Mouse (Mus musculus) erythroblast, adult 5-6 weeks (primary cell): ENCODE measurements around the gene Hdac7. TPM values are rescaled to one million over a fixed set of nuclear protein-coding genes. Genes with fewer than 3 reads are reported as not detected.

Experiments
- ATAC-seq: replicated peaks from 2 replicates; pipeline ENCODE4 v1.8.0; 2016; ENCODE audit warnings: moderate number of reproducible peaks, mild to moderate bottlenecking, moderate TSS enrichment, inconsistent platforms; ENCODE audit not compliant: poor library complexity, low FRiP score, severe bottlenecking
- total RNA-seq, 2 experiments: library from RNA; stranded (forward) in 1 of 2; stranded (reverse) in 1 of 2; fragments of 150-400 nt in 1 of 2; fragments of 200-764, 138-1000 nt in 1 of 2; gene quantifications; 2 replicates each; pipeline versions ENCODE4 v1.2.3 to v1.2.4; 2015 to 2017; ENCODE audit warnings: low replicate concordance in 2 of 2

Hdac7 gene
- total RNA-seq, 2 experiments from 2014 or later, result 3.5 to 3.8 TPM

DNA sequence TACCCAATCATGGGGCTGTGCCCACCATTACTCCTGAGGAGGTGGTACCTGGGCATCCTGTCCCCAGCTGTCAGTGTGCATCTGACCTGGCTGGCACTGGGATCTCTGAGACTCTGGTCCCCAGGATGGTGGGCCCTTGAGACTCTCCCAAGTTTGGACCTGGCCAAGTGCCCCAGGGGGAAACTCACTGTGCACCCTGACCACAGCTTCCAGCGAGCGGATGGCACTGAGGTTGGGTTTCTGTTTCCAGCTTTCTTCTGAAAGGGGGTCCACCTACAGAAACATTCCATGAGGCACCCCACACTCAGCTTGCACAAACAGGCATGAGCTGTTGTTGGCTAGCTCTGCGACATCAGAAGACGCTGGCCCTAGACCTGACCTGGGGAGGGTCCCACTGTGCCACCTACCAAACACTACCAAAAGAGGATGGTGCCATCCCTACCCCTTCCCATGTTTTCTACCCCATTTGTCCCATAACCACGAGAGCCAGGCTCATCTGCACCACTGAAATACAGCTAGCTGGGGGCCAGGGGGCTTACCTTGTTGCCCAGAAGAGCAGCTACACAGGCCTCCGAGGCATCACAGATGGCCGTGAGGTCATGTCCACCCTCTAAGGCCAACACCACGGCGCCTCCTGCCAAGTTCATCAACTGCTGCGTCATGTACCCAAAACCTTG, 48.6 kb downstream of the Hdac7 start:
- ATAC-seq, result no peak

DNA sequence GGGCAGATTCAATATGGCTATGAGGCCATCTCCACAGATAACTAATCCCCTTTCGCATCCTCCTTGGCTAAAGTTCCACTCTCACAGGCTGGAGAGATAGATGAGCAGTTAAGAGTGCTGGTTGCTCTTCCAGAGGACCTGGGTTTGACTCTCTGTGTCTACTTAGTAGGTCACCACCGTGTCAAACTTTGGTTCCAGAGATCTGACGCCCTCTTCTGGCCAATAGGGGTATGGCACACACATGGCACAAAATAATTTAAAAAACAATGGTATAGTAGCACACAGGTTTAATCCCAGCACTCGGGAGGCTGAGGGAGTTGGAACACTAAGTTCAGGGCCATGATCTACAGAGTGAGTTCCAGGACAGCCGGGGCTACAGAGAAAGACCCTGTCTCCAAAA, 50.0 kb downstream of the Hdac7 start:
- ATAC-seq, result no peak

- ATAC-seq, result no peak
Observed at GRCm38 (mm10) chr15:97793386-97794153, 50.7 kb downstream of the Hdac7 start.

GRCm38 (mm10) chr15:97791126-97791700, 53.1 kb downstream of the Hdac7 start:
- ATAC-seq, result no peak

DNA sequence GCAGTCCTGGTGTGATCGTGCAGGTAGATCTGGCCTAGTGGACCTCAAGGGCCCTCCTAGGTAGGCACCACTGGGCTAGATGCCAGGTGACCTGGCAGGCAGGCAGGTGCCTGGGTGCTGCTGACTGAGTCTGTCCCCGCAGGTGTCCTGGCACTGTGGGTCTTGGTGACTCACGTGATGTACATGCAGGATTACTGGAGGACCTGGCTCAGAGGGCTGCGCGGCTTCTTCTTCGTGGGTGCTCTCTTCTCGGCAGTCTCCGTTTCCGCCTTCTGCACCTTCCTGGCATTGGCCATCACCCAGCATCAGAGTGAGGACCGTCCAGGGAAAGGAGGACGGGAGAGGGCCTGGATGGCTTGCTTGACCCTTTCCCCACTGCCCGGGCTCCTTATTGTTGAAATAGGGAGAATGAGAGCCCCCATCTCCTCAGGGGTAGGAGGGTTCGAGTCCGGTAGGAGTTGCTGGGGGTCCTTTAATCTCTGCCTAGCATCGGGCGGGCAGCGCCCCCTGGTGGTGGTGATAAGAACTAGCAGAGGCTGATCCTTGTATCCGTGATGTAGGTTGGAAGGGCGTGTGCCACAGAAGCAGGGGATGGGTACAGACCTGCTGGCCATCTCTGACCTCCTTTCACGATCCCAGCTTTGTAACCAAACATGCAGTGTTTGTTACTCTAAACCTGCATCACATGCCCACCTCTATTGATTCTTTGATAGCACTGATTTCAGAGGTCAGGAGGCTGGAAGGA, 54.4 kb downstream of the Hdac7 start:
- ATAC-seq, result peak; percentile 28; the same call in 1 of the 2 replicates

- no peak for ATAC-seq
Observed at GRCm38 (mm10) chr15:97788821-97789220, 55.5 kb downstream of the Hdac7 start.

DNA sequence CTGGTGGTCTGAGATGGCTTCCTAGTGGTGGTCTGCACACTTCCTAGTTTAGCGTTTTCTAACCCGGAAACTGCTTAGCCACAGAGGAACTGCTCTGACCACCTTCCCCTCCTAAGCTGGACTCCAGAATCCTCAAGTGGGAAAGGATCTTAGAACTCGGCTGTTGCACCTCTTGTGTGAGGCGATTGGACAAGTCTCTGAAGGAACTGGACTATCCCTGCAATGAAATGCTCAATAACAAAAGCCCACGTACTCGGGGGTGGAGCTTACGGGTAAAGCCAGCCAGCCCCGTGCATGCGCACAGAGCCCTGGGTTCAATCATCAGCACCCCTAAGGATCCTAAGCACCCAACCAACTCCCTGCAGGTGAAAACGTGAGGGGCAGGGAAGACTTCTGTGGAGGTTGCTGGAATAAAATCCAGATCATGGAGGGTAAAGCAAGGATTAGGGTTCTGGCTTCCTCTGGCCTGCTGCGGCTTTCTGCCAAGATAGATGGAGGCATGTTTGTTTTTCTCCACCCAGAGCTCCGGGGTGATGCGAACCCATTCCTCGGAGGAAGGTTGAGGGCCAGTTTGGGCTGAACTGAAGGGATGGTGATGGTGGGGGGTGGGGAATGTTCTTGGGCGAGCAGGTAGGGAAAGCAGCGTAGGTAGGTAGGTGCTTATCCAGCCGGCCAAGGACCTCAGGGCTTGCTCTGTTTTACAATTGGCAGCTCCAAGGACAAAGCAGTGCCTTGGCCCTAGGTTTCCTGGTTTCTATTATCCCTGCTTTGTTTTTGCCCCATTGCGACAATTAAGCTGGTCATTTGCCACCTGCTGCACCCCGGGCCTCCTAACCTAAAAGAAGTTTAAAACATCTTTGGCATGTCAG, 56.3 kb downstream of the Hdac7 start:
- no peak for ATAC-seq

- ATAC-seq, result no peak
Observed at GRCm38 (mm10) chr15:97787148-97787798, 57.0 kb downstream of the Hdac7 start.

DNA sequence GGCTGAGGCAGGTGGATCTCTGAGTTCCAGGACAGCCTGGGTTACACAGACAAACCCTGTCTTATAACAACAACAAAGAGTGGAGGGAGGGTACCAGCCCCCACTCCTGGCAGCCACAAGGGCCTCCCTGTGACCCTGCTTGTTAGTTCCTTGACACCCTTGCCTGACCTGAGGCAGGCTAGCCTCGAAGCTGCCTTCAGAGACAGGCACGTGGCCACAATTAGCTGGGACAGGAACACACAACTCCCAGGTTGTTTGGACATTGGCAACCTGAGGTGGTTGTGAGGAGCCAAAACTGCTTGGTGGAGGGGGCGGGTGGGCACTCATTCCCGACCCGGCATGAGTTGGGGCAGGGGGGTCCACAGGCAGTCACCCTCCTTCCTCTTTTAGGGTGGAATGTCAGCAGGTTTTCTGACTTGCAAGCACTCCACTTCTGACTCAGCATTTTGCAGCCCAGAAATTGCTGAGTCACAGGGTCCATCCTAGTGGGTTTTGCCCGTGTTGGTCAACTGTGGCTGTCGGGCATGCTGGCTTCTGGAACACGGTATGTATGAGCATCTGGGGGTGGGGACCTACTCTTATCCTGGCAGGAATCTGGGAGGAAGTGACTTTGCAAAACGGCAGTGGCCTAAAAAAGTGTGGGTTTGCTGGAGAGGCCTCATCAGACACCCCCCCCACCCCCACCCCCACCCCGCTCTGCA, 57.7 kb downstream of the Hdac7 start:
- peak; percentile 21 for ATAC-seq

GRCm38 (mm10) chr15:97785731-97786411, 58.4 kb downstream of the Hdac7 start:
- ATAC-seq, result peak; percentile 70

DNA sequence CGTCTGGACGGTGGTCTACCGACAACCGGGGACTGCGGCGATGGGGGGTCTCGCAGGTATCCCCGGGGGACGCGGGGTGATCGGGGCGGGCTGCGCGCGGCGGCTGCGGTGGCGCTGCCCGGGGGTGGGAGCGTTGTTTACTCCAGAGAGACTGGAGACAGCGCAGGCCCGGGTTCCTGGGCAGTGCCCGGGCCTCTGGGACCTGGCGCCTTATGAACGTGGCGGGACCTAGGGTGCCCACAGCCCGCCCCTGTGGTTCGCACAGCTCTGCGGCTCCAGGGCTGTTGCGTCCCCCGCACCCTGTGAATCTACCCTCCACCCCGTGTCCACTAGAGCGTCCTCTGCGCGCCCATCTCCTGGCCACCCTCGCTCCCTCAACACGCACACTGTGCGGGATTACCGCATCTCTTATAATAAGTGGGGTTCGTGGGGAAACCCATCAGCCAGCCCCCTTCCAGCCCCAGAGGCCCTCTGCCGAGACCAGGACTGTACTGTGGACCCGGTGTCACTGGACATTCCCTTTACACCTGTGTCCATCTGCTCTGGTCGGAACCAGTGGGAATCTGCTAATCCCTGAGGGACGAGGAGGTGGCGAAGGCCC, 59.6 kb downstream of the Hdac7 start:
- ATAC-seq, result peak; percentile 16

GRCm38 (mm10) chr15:97784092-97784559, 60.2 kb downstream of the Hdac7 start:
- ATAC-seq, result peak; percentile 70

DNA sequence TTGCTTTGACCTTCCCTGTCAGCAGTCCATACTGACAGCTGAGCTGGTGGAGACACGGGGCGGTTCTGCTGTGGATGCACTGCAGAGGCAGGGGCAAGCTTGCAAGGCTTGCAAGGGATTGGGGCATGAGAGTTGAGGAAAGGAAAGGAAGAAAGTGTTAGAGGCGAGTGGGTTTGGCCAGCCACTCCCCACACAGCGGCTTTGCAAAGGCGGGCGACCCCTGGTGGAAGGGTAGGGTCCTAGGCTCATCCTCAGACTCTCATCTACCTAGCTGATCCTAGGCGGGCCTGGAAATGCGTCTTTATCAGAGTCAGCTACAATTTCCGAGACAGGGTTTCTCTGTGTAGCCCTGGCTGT, 61.6 kb downstream of the Hdac7 start:
- ATAC-seq, result no peak

- no peak for ATAC-seq
Observed at GRCm38 (mm10) chr15:97781961-97782748, 62.1 kb downstream of the Hdac7 start.

DNA sequence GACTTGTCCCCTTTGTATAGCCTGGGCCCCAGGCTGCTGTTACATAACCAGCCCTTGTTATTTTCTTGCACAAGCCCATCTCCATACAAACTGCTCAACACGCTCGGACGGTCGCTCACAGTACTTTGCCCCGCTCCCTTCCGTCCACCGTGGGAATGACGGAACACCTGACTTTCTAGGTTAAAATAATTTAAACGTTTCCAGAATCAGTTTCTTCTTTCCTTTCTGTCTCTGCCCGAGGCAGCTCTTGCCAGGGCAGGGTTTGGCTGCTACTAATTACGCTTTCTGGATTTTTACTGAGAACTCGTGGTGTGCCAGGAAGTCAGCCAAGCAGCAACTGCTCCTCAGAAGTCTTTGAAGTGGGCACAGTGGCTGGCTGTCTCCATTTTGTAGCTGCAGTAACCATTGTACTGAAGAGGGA, 63.7 kb downstream of the Hdac7 start:
- no peak for ATAC-seq

DNA sequence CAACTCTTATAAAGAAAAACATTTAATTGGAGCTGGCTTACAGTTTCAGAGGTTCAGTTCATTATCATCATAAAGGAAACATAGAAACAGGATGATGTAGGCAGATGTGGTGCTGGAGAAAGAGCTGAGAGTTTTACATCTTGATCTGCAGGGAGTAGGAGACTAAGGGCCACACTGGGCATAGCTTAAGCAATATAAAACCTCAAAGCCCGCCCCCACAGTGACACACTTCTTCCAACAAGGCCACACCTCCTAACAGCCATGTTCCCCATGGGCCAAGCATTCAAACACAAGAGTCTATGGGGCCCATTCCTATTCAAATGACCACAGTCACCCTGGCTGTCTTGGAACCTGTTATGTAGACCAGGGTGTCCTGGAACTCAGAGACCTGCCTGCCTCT, 64.7 kb downstream of the Hdac7 start:
- ATAC-seq, result no peak
